Mouse (Mus musculus) urinary bladder, postnatal 14 days (tissue): ENCODE measurements around the gene Ccdc130.
A peak's percentile ranks its signal among the peaks of the same experiment; 100 is the strongest.

Source experiments
- DNase-seq: peaks from one replicate; pipeline ENCODE4 v3.0.0; 2021; ENCODE audit warnings: low spot score

Gene Ccdc130

GRCm38 (mm10) chr8:84236998-84237473, 33.1 kb downstream of the Ccdc130 start, which contains the start of gene Zswim4:
Zswim4 (minus strand) TSS chr8:84237055.
- peak; percentile 97 for DNase-seq

GRCm38 (mm10) chr8:84236410-84236997, 33.7 kb downstream of the Ccdc130 start:
- no peak for DNase-seq

- no peak for DNase-seq
Observed at GRCm38 (mm10) chr8:84235746-84236409, 34.3 kb downstream of the Ccdc130 start.

- peak; percentile 43 for DNase-seq
Observed at GRCm38 (mm10) chr8:84233055-84233454, 37.1 kb downstream of the Ccdc130 start.

- no peak for DNase-seq
Observed at GRCm38 (mm10) chr8:84230735-84231134, 39.4 kb downstream of the Ccdc130 start.

- no peak for DNase-seq
Observed at GRCm38 (mm10) chr8:84223322-84224029, 46.7 kb downstream of the Ccdc130 start.

GRCm38 (mm10) chr8:84222566-84223165, 47.5 kb downstream of the Ccdc130 start:
- no peak for DNase-seq

- DNase-seq, result no peak
Observed at GRCm38 (mm10) chr8:84220105-84220504, 50.1 kb downstream of the Ccdc130 start.

GRCm38 (mm10) chr8:84218143-84218542, 52.0 kb downstream of the Ccdc130 start:
- DNase-seq, result no peak

- no peak for DNase-seq
Observed at GRCm38 (mm10) chr8:84217206-84217605, 53.0 kb downstream of the Ccdc130 start.

GRCm38 (mm10) chr8:84213277-84213676, 56.9 kb downstream of the Ccdc130 start:
- DNase-seq, result no peak

GRCm38 (mm10) chr8:84211881-84212563, 58.2 kb downstream of the Ccdc130 start:
- no peak for DNase-seq

- DNase-seq, result no peak
Observed at GRCm38 (mm10) chr8:84211202-84211601, 59.0 kb downstream of the Ccdc130 start.

GRCm38 (mm10) chr8:84210167-84210791, 59.9 kb downstream of the Ccdc130 start:
- DNase-seq, result peak; percentile 83

- DNase-seq, result no peak
Observed at GRCm38 (mm10) chr8:84208381-84209380, 61.5 kb downstream of the Ccdc130 start.

GRCm38 (mm10) chr8:84207811-84208210, 62.4 kb downstream of the Ccdc130 start:
- DNase-seq, result peak; percentile 61
